Mouse (Mus musculus): ENCODE measurements around the gene Cyb561. TPM values are rescaled to one million over a fixed set of nuclear protein-coding genes. Genes with fewer than 3 reads are reported as not detected.

Cyb561 gene
- 1.4 and 2.2 TPM in 2 replicates for total RNA-seq (2017)

GRCm38 (mm10) chr11:105952911-105953386 is at the start of gene Cyb561:
Gene Cyb561, minus strand, starts transcription at chr11:105953336.
- ATAC-seq (replicated peaks; ENCODE audit: low read depth, poor library complexity, severe bottlenecking): no peak

- peak; percentile 71 for ATAC-seq (replicated peaks; ENCODE audit: low read depth, poor library complexity, severe bottlenecking)
Observed at GRCm38 (mm10) chr11:106001718-106002117, 48.6 kb upstream of the Cyb561 start.

GRCm38 (mm10) chr11:106000062-106000461 is 46.9 kb upstream of the Cyb561 start:
- no peak for ATAC-seq (replicated peaks; ENCODE audit: low read depth, poor library complexity, severe bottlenecking)

- ATAC-seq (replicated peaks; ENCODE audit: low read depth, poor library complexity, severe bottlenecking): no peak
Observed at GRCm38 (mm10) chr11:105994375-105994774, 41.2 kb upstream of the Cyb561 start, which contains the start of gene Ace3. Gene Ace3, plus strand, starts transcription at chr11:105994675.

- ATAC-seq (replicated peaks; ENCODE audit: low read depth, poor library complexity, severe bottlenecking): peak; percentile 50
Observed at GRCm38 (mm10) chr11:105990231-105990630, 37.1 kb upstream of the Cyb561 start.

- no peak for ATAC-seq (replicated peaks; ENCODE audit: low read depth, poor library complexity, severe bottlenecking)
Observed at GRCm38 (mm10) chr11:105989446-105989845, 36.3 kb upstream of the Cyb561 start.

- no peak for ATAC-seq (replicated peaks; ENCODE audit: low read depth, poor library complexity, severe bottlenecking)
Observed at GRCm38 (mm10) chr11:105987446-105987845, 34.3 kb upstream of the Cyb561 start.

- ATAC-seq (replicated peaks; ENCODE audit: low read depth, poor library complexity, severe bottlenecking): no peak
Observed at GRCm38 (mm10) chr11:105984452-105984851, 31.3 kb upstream of the Cyb561 start.

GRCm38 (mm10) chr11:105978634-105979033 is 25.5 kb upstream of the Cyb561 start:
- no peak for ATAC-seq (replicated peaks; ENCODE audit: low read depth, poor library complexity, severe bottlenecking)

GRCm38 (mm10) chr11:105978232-105978631 is 25.1 kb upstream of the Cyb561 start:
- ATAC-seq (replicated peaks; ENCODE audit: low read depth, poor library complexity, severe bottlenecking): no peak

- no peak for ATAC-seq (replicated peaks; ENCODE audit: low read depth, poor library complexity, severe bottlenecking)
Observed at GRCm38 (mm10) chr11:105975636-105976035, 22.5 kb upstream of the Cyb561 start.

GRCm38 (mm10) chr11:105975050-105975449 is 21.9 kb upstream of the Cyb561 start:
- peak; percentile 70 for ATAC-seq (replicated peaks; ENCODE audit: low read depth, poor library complexity, severe bottlenecking)

GRCm38 (mm10) chr11:105974593-105974992 is 21.5 kb upstream of the Cyb561 start:
- ATAC-seq (replicated peaks; ENCODE audit: low read depth, poor library complexity, severe bottlenecking): no peak

GRCm38 (mm10) chr11:105969516-105969915 is 16.4 kb upstream of the Cyb561 start:
- ATAC-seq (replicated peaks; ENCODE audit: low read depth, poor library complexity, severe bottlenecking): 0 out of 2 replicates have a peak, but pooled peaks have one; percentile 18

GRCm38 (mm10) chr11:105968948-105969347 is 15.8 kb upstream of the Cyb561 start:
- no peak for ATAC-seq (replicated peaks; ENCODE audit: low read depth, poor library complexity, severe bottlenecking)

- peak; percentile 19 for ATAC-seq (replicated peaks; ENCODE audit: low read depth, poor library complexity, severe bottlenecking)
Observed at GRCm38 (mm10) chr11:105967741-105968574, 14.8 kb upstream of the Cyb561 start, which contains the start of gene Ace. Gene Ace, plus strand, starts transcription at chr11:105967945.

- no peak for ATAC-seq (replicated peaks; ENCODE audit: low read depth, poor library complexity, severe bottlenecking)
Observed at GRCm38 (mm10) chr11:105966288-105966687, 13.2 kb upstream of the Cyb561 start.

GRCm38 (mm10) chr11:105964691-105965090 is 11.6 kb upstream of the Cyb561 start:
- ATAC-seq (replicated peaks; ENCODE audit: low read depth, poor library complexity, severe bottlenecking): no peak

GRCm38 (mm10) chr11:105959355-105959754 is 6.2 kb upstream of the Cyb561 start:
- peak; percentile 81; the same call in 1 of the 2 replicates for ATAC-seq (replicated peaks; ENCODE audit: low read depth, poor library complexity, severe bottlenecking)

GRCm38 (mm10) chr11:105958566-105958965 is 5.4 kb upstream of the Cyb561 start:
- ATAC-seq (replicated peaks; ENCODE audit: low read depth, poor library complexity, severe bottlenecking): no peak

GRCm38 (mm10) chr11:105957501-105957900 is 4.4 kb upstream of the Cyb561 start:
- no peak for ATAC-seq (replicated peaks; ENCODE audit: low read depth, poor library complexity, severe bottlenecking)

Measured in common myeloid progenitor, adult 5-6 weeks (primary cell).